Comparison of ENCODE assay signal across 8 mouse cellular contexts in genomic region chr9:44085741-44086665, GRCm38 (mm10). TPM values are rescaled to one million over a fixed set of nuclear protein-coding genes. Genes with fewer than 3 reads are reported as not detected.
DNase-seq lines count a peak whose midpoint lies in the region; ATAC-seq and TF ChIP-seq lines count a peak whose summit lies in the region.

No protein-coding gene starts in this region.

- H3K4me3 ChIP-seq in forebrain, embryonic 10.5 days: peak overlapping the region; percentile 72
- peak overlapping the region; percentile 77 for H3K4me3 ChIP-seq in heart, embryonic 16.5 days (ENCODE audit: low read length)
- H3K4me3 ChIP-seq in lung, postnatal 0 days (ENCODE audit: low read depth, low read length): no peak overlapping the region

- peak overlapping the region; percentile 95 for H3K4me2 ChIP-seq in heart, embryonic 16.5 days (ENCODE audit: low read depth, low read length)
- peak overlapping the region; percentile 100 for H3K4me2 ChIP-seq in lung, postnatal 0 days (replicated peaks; ENCODE audit: low read depth, low read length)

- no peak for TF ChIP-seq CTCF in lung, postnatal 0 days (IDR thresholded peaks at IDR 0.05)

- no peak overlapping the region for H3K27ac ChIP-seq in forebrain, embryonic 10.5 days
- peak overlapping the region; percentile 98 for H3K27ac ChIP-seq in heart, embryonic 16.5 days (ENCODE audit: low read length)
- no peak overlapping the region for H3K27ac ChIP-seq in lung, postnatal 0 days (ENCODE audit: low read length)

- 67% methylated on average over 15 of the region's 15 CpGs for WGBS in forebrain, embryonic 10.5 days
- WGBS in heart, embryonic 16.5 days: 41% methylated on average over 15 of the region's 15 CpGs
- 66% methylated on average over 15 of the region's 15 CpGs for WGBS in lung, postnatal 0 days

- peak; percentile 59 to 71 for DNase-seq in lung, adult 18-20 months
- DNase-seq in lung, postnatal 10 days: no peak
- no peak for DNase-seq in forebrain, embryonic 10.5 days (ENCODE audit: extremely low spot score, low spot score)
- peak; percentile 64 for DNase-seq in kidney, postnatal 14 days
- DNase-seq in lung, postnatal 0 days (ENCODE audit: low spot score): no peak
- no peak for DNase-seq in embryo, embryonic 10.5 days (ENCODE audit: low spot score)

- no peaks in the 10 kb centered on the region for H3K9me3 ChIP-seq in forebrain, embryonic 10.5 days
- no peaks in the 10 kb centered on the region for H3K9me3 ChIP-seq in heart, embryonic 16.5 days (replicated peaks; ENCODE audit: control insufficient read depth, low read length)
- no peaks in the 10 kb centered on the region for H3K9me3 ChIP-seq in lung, postnatal 0 days (ENCODE audit: low read length)

- H3K27me3 ChIP-seq in forebrain, embryonic 10.5 days (ENCODE audit: poor library complexity, severe bottlenecking): peaks cover 79% of the 10 kb centered on the region
- H3K27me3 ChIP-seq in heart, embryonic 16.5 days (ENCODE audit: control insufficient read depth, insufficient read depth, low read length): no peaks in the 10 kb centered on the region
- H3K27me3 ChIP-seq in lung, postnatal 0 days (replicated peaks; ENCODE audit: insufficient read depth, low read length): peaks cover 4% of the 10 kb centered on the region; the same call in 1 of the 2 replicates

- no peak for TF ChIP-seq EP300 in lung, postnatal 0 days (IDR thresholded peaks at IDR 0.05)

- no peak for ATAC-seq in heart, embryonic 16.5 days (replicated peaks; ENCODE audit: extremely low read depth, insufficient read depth, low FRiP score)
- ATAC-seq in lung, postnatal 0 days: no peak
- no peak for ATAC-seq in activated CD4-positive, CD25-positive, alpha-beta regulatory T cell, adult 4 months

- peaks cover 68% of the 10 kb centered on the region for H3K4me1 ChIP-seq in forebrain, embryonic 10.5 days
- peaks cover 49% of the 10 kb centered on the region for H3K4me1 ChIP-seq in heart, embryonic 16.5 days (ENCODE audit: control insufficient read depth, insufficient read depth, low read length)
- H3K4me1 ChIP-seq in lung, postnatal 0 days (ENCODE audit: insufficient read depth, low read depth, low read length): peaks cover 15% of the 10 kb centered on the region; the same call in 1 of the 2 replicates

- H3K9ac ChIP-seq in heart, embryonic 16.5 days (ENCODE audit: low read length): peak overlapping the region; percentile 91
- no peak overlapping the region for H3K9ac ChIP-seq in lung, postnatal 0 days (replicated peaks; ENCODE audit: low read depth)

- peaks cover 11% of the 10 kb centered on the region for H3K36me3 ChIP-seq in forebrain, embryonic 10.5 days (replicated peaks)
- H3K36me3 ChIP-seq in heart, embryonic 16.5 days (ENCODE audit: control insufficient read depth, insufficient read depth): peaks cover 8% of the 10 kb centered on the region
- H3K36me3 ChIP-seq in lung, postnatal 0 days (ENCODE audit: insufficient read depth, low read length): 0 out of 2 replicates have a peak, but pooled peaks cover 2% of the 10 kb centered on the region

RNA-seq across cellular contexts. Expression of gene Mfrp, which starts 15.5 kb away (rescaled TPM):
- polyA plus RNA-seq in forebrain, embryonic 10.5 days (2016; fragmentation: Nextera tagmentation; extraction: Ambion mirVana): 0.15 and 0.26 TPM in 2 replicates
- 0.12 TPM in 1 of 2 replicates, not detected in the other for polyA plus RNA-seq in heart, embryonic 16.5 days (2015; fragmentation: Nextera tagmentation; extraction: Ambion mirVana)
- 0.08 TPM in 1 of 2 replicates, not detected in the other for polyA plus RNA-seq in lung, postnatal 0 days (2015; fragmentation: Nextera tagmentation; extraction: Ambion mirVana)
- polyA plus RNA-seq in activated CD4-positive, CD25-positive, alpha-beta regulatory T cell, adult 4 months (2017; shearing (Covaris generic)): not detected

RNA-seq across cellular contexts. Expression of gene Usp2, which starts 19.2 kb away (rescaled TPM):
- 12.7 and 12.9 TPM in 2 replicates for polyA plus RNA-seq in forebrain, embryonic 10.5 days (2016; fragmentation: Nextera tagmentation; extraction: Ambion mirVana)
- polyA plus RNA-seq in heart, embryonic 16.5 days (2015; fragmentation: Nextera tagmentation; extraction: Ambion mirVana): 77.5 and 89.6 TPM in 2 replicates
- polyA plus RNA-seq in lung, postnatal 0 days (2015; fragmentation: Nextera tagmentation; extraction: Ambion mirVana): 11.0 TPM in 2 replicates
- 1 to 10 TPM; 1.6 to 1.7 TPM for polyA plus RNA-seq in activated CD4-positive, CD25-positive, alpha-beta regulatory T cell, adult 4 months (2017; shearing (Covaris generic))

RNA-seq across cellular contexts. Expression of gene C1qtnf5, which starts 21.0 kb away (rescaled TPM):
- polyA plus RNA-seq in forebrain, embryonic 10.5 days (2016; fragmentation: Nextera tagmentation; extraction: Ambion mirVana): not detected in 2 replicates
- polyA plus RNA-seq in heart, embryonic 16.5 days (2015; fragmentation: Nextera tagmentation; extraction: Ambion mirVana): 3.5 and 4.2 TPM in 2 replicates
- 9.8 and 10.3 TPM in 2 replicates for polyA plus RNA-seq in lung, postnatal 0 days (2015; fragmentation: Nextera tagmentation; extraction: Ambion mirVana)
- polyA plus RNA-seq in activated CD4-positive, CD25-positive, alpha-beta regulatory T cell, adult 4 months (2017; shearing (Covaris generic)): not detected

RNA-seq across cellular contexts. Expression of gene Gm49380, which starts 27.3 kb away (rescaled TPM):
- polyA plus RNA-seq in forebrain, embryonic 10.5 days (2016; fragmentation: Nextera tagmentation; extraction: Ambion mirVana): 0.06 and 0.36 TPM in 2 replicates
- polyA plus RNA-seq in heart, embryonic 16.5 days (2015; fragmentation: Nextera tagmentation; extraction: Ambion mirVana): 0.07 and 0.20 TPM in 2 replicates
- 0.29 and 0.30 TPM in 2 replicates for polyA plus RNA-seq in lung, postnatal 0 days (2015; fragmentation: Nextera tagmentation; extraction: Ambion mirVana)
- not detected for polyA plus RNA-seq in activated CD4-positive, CD25-positive, alpha-beta regulatory T cell, adult 4 months (2017; shearing (Covaris generic))

RNA-seq across cellular contexts. Expression of gene Rnf26, which starts 27.3 kb away (rescaled TPM):
- 79.5 and 81.5 TPM in 2 replicates for polyA plus RNA-seq in forebrain, embryonic 10.5 days (2016; fragmentation: Nextera tagmentation; extraction: Ambion mirVana)
- 31.7 and 36.6 TPM in 2 replicates for polyA plus RNA-seq in heart, embryonic 16.5 days (2015; fragmentation: Nextera tagmentation; extraction: Ambion mirVana)
- polyA plus RNA-seq in lung, postnatal 0 days (2015; fragmentation: Nextera tagmentation; extraction: Ambion mirVana): 18.8 and 19.0 TPM in 2 replicates
- 1 to 10 TPM; 3.2 to 7.9 TPM for polyA plus RNA-seq in activated CD4-positive, CD25-positive, alpha-beta regulatory T cell, adult 4 months (2017; shearing (Covaris generic))

Comparison
In these comparisons a context has a peak if more than half of its experiments do, and no peak if none do; other contexts are left out.
1. DNase-seq: peak in lung, adult 18-20 months (2 of 2) and kidney, postnatal 14 days (single experiment); none in lung, postnatal 10 days (single experiment), forebrain, embryonic 10.5 days (single experiment), lung, postnatal 0 days (single experiment) and embryo, embryonic 10.5 days (single experiment).